Mouse (Mus musculus): ENCODE measurements around the gene Piezo1. TPM values are rescaled to one million over a fixed set of nuclear protein-coding genes. Genes with fewer than 3 reads are reported as not detected.
A peak's percentile ranks its signal among the peaks of the same experiment; 100 is the strongest.

The Piezo1 gene
- polyA plus RNA-seq (2015; fragmentation: Nextera tagmentation; extraction: Ambion mirVana) = 2.1 and 5.1 TPM in 2 replicates

- WGBS = 23% methylated on average over 25 of the region's 56 CpGs
- Histone ChIP-seq H3K4me2 (peak within 1 kb of the TSS; percentile 91), H3K4me3 (replicated peaks) (peak within 1 kb of the TSS; percentile 54), H3K36me3 (no peaks in the 10 kb centered on the region), H3K27me3 (replicated peaks) (peaks cover 39% of the 10 kb centered on the region), H3K9ac (replicated peaks) (peak within 1 kb of the TSS; percentile 53), H3K27ac (replicated peaks) (peak within 1 kb of the TSS; percentile 41), H3K9me3 (replicated peaks) (no peaks in the 10 kb centered on the region), H3K4me1 (peaks cover 18% of the 10 kb centered on the region)
- ATAC-seq (ENCODE audit: low FRiP score) = peak; percentile 38; the same call in 1 of the 2 replicates
These were observed at the start of gene Piezo1 for GRCm38 (mm10) chr8:122551265-122552051. TSS of gene Piezo1 (minus strand) at chr8:122551329.

- Histone ChIP-seq H3K36me3 (no peaks in the 10 kb centered on the region), H3K9ac (replicated peaks) (no peak overlapping the region), H3K9me3 (replicated peaks) (no peaks in the 10 kb centered on the region), H3K4me2 (no peak overlapping the region), H3K4me3 (replicated peaks) (no peak overlapping the region), H3K4me1 (no peaks in the 10 kb centered on the region), H3K27me3 (replicated peaks) (no peaks in the 10 kb centered on the region), H3K27ac (replicated peaks) (no peak overlapping the region)
- WGBS = 85% methylated on average over 9 of the region's 9 CpGs
- no peak for ATAC-seq (ENCODE audit: low FRiP score)
These were observed 49.5 kb upstream of the Piezo1 start for GRCm38 (mm10) chr8:122600666-122601065.

- Histone ChIP-seq H3K9ac (replicated peaks) (no peak overlapping the region), H3K36me3 (no peaks in the 10 kb centered on the region), H3K9me3 (replicated peaks) (no peaks in the 10 kb centered on the region), H3K27me3 (replicated peaks) (no peaks in the 10 kb centered on the region), H3K4me1 (peaks cover 9% of the 10 kb centered on the region; the same call in 1 of the 2 replicates), H3K27ac (replicated peaks) (no peak overlapping the region), H3K4me2 (no peak overlapping the region), H3K4me3 (replicated peaks) (no peak overlapping the region)
- ATAC-seq (ENCODE audit: low FRiP score) = no peak
- WGBS = 59% methylated on average over 4 of the region's 4 CpGs
These were observed 44.9 kb upstream of the Piezo1 start for GRCm38 (mm10) chr8:122596031-122596430.

DNA sequence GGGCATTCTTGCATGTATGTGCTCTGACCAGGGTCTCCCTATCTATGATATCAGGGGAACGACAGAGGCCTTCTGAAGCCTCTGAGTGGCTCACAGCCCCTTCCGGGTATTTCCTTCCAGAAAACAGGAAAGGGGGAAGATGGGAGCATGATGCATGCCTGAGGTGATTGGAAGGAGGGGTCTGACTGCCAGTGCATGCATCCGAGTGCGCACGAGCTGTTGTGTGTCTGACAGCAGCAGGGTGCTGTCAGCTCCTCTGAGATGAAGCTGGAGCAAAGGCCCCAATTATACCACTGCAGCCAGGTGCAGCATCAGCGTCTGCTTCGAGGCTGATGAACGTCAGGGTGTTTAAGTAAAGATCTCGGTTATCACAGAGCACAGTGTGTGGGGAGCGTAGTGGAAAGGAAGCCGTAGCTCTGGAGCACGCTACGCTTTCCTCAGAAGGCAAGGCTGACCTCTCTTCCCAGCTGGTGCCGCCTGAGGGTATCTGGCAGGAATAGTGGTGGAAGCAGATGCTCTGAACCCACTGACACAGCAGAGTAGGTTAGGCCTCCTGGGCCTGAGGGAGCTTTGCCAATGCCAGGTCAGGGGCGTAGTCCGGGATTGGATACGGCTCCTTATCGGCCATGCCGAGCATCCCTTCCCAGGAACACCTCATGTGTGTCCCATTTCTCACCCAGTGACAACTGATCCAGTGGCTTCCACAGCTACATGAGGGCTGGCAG is 42.8 kb upstream of the Piezo1 start:
- Histone ChIP-seq H3K9ac (replicated peaks) (0 out of 2 replicates have a peak overlapping the region, but pooled peaks have one; percentile 2), H3K4me3 (replicated peaks) (no peak overlapping the region), H3K27me3 (replicated peaks) (no peaks in the 10 kb centered on the region), H3K4me2 (no peak overlapping the region), H3K4me1 (peaks cover 9% of the 10 kb centered on the region; the same call in 1 of the 2 replicates), H3K36me3 (no peaks in the 10 kb centered on the region), H3K9me3 (replicated peaks) (no peaks in the 10 kb centered on the region), H3K27ac (replicated peaks) (no peak overlapping the region)
- ATAC-seq (ENCODE audit: low FRiP score) = no peak
- WGBS = 61% methylated on average over 19 of the region's 19 CpGs

DNA sequence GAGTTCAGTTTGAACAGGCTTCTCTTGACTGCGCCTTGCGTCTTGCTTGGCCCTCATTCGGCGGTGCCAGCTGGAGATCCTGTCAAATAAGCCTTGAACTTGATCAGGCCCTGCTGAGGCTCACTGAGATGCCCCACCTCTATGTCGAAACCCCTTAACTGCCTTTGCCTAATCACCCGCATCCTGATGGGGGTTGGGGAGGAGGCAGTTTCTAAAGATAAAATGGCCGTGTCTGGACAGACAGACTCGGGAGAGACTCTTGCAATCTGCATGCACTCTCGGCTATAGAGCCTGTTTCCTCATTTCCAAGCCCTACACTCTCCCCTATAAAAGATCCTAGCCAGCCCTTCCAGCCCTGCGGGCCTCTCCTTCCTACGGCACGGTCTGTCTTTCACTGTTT is 42.1 kb upstream of the Piezo1 start:
- H3K9me3 ChIP-seq (replicated peaks) = no peaks in the 10 kb centered on the region
- H3K9ac ChIP-seq (replicated peaks) = no peak overlapping the region
- H3K27me3 ChIP-seq (replicated peaks) = no peaks in the 10 kb centered on the region
- no peak for ATAC-seq (ENCODE audit: low FRiP score)
- WGBS = 53% methylated on average over 12 of the region's 12 CpGs
- no peak overlapping the region for H3K27ac ChIP-seq (replicated peaks)
- H3K36me3 ChIP-seq = no peaks in the 10 kb centered on the region
- no peak overlapping the region for H3K4me3 ChIP-seq (replicated peaks)
- peaks cover 9% of the 10 kb centered on the region; the same call in 1 of the 2 replicates for H3K4me1 ChIP-seq
- H3K4me2 ChIP-seq = no peak overlapping the region

GRCm38 (mm10) chr8:122586749-122587148 is 35.6 kb upstream of the Piezo1 start:
- Histone ChIP-seq H3K9ac (replicated peaks) (no peak overlapping the region), H3K4me2 (no peak overlapping the region), H3K9me3 (replicated peaks) (no peaks in the 10 kb centered on the region), H3K27me3 (replicated peaks) (0 out of 2 replicates have a peak, but pooled peaks cover 2% of the 10 kb centered on the region), H3K4me3 (replicated peaks) (no peak overlapping the region), H3K27ac (replicated peaks) (no peak overlapping the region), H3K36me3 (no peaks in the 10 kb centered on the region), H3K4me1 (peaks cover 10% of the 10 kb centered on the region; the same call in 1 of the 2 replicates)
- 82% methylated on average over 10 of the region's 10 CpGs for WGBS
- ATAC-seq (ENCODE audit: low FRiP score) = no peak

DNA sequence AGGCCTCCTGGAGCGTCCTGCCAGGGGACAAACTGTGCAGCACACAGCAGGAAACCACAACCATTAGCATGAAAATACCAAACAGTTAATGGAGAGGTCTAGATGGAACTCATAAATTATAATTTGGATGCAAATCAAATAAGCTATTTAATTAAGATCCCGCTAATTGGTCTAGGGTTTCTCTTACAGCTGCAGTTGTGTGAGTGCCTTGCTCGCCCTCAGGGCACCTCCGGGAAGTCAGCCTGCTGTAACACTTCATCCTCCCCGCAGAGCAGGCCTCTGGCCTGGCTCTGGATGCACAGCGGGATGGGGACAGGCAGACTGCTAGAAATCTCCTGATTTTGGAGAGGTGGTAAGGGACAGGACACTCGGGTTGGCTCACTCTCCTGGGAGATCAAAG is 35.0 kb upstream of the Piezo1 start:
- WGBS = 28% methylated on average over 7 of the region's 7 CpGs
- Histone ChIP-seq H3K36me3 (no peaks in the 10 kb centered on the region), H3K4me2 (no peak overlapping the region), H3K9me3 (replicated peaks) (no peaks in the 10 kb centered on the region), H3K27me3 (replicated peaks) (0 out of 2 replicates have a peak, but pooled peaks cover 2% of the 10 kb centered on the region), H3K27ac (replicated peaks) (no peak overlapping the region), H3K4me1 (peaks cover 10% of the 10 kb centered on the region; the same call in 1 of the 2 replicates), H3K4me3 (replicated peaks) (no peak overlapping the region), H3K9ac (replicated peaks) (no peak overlapping the region)
- no peak for ATAC-seq (ENCODE audit: low FRiP score)

- Histone ChIP-seq H3K36me3 (no peaks in the 10 kb centered on the region), H3K4me1 (peaks cover 10% of the 10 kb centered on the region; the same call in 1 of the 2 replicates), H3K27me3 (replicated peaks) (0 out of 2 replicates have a peak, but pooled peaks cover 2% of the 10 kb centered on the region), H3K4me2 (no peak overlapping the region), H3K4me3 (replicated peaks) (no peak overlapping the region), H3K27ac (replicated peaks) (no peak overlapping the region), H3K9ac (replicated peaks) (no peak overlapping the region), H3K9me3 (replicated peaks) (no peaks in the 10 kb centered on the region)
- ATAC-seq (ENCODE audit: low FRiP score) = no peak
- 73% methylated on average over 14 of the region's 14 CpGs for WGBS
These were observed 34.3 kb upstream of the Piezo1 start for GRCm38 (mm10) chr8:122585411-122585891.

GRCm38 (mm10) chr8:122584981-122585380 is 33.9 kb upstream of the Piezo1 start:
- H3K4me1 ChIP-seq = peaks cover 10% of the 10 kb centered on the region; the same call in 1 of the 2 replicates
- 83% methylated on average over 9 of the region's 9 CpGs for WGBS

GRCm38 (mm10) chr8:122580926-122581325 is 29.8 kb upstream of the Piezo1 start:
- no peak overlapping the region for H3K4me3 ChIP-seq (replicated peaks)
- 0 out of 2 replicates have a peak, but pooled peaks cover 2% of the 10 kb centered on the region for H3K27me3 ChIP-seq (replicated peaks)
- WGBS = 67% methylated on average over 13 of the region's 15 CpGs
- H3K9me3 ChIP-seq (replicated peaks) = no peaks in the 10 kb centered on the region
- no peak overlapping the region for H3K4me2 ChIP-seq
- no peak overlapping the region for H3K9ac ChIP-seq (replicated peaks)
- no peak for ATAC-seq (ENCODE audit: low FRiP score)
- no peak overlapping the region for H3K27ac ChIP-seq (replicated peaks)
- no peaks in the 10 kb centered on the region for H3K36me3 ChIP-seq
- peaks cover 21% of the 10 kb centered on the region for H3K4me1 ChIP-seq

More at GRCm38 (mm10) chr8:122584981-122585380, 33.9 kb upstream of the Piezo1 start:
- no peak overlapping the region for H3K9ac ChIP-seq (replicated peaks)
- no peak overlapping the region for H3K4me3 ChIP-seq (replicated peaks)
- no peak overlapping the region for H3K27ac ChIP-seq (replicated peaks)
- 0 out of 2 replicates have a peak, but pooled peaks cover 2% of the 10 kb centered on the region for H3K27me3 ChIP-seq (replicated peaks)
- no peak for ATAC-seq (ENCODE audit: low FRiP score)
- H3K9me3 ChIP-seq (replicated peaks) = no peaks in the 10 kb centered on the region
- H3K36me3 ChIP-seq = no peaks in the 10 kb centered on the region
- H3K4me2 ChIP-seq = no peak overlapping the region

DNA sequence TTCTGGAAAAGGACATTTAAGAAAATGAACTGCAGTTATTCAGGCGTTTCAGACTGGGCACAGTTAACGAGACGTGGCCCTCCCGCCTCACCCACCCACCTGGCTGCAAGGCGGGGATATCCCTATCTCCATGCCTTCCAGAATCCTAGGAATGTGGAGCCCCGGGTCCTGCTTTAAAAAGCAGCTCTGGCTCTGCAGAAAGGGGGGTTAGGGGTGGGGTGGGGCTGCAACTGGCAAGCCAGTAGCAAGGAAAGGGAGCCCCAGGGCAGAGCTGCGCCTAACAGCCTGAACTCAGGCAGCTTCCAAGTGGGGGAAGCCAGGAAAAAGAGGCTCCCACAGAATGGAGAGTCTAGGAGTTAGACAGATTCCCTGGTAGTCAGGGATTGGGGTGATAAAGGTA is 28.1 kb upstream of the Piezo1 start:
- H3K36me3 ChIP-seq = no peaks in the 10 kb centered on the region
- 27% methylated on average over 7 of the region's 7 CpGs for WGBS
- no peak overlapping the region for H3K27ac ChIP-seq (replicated peaks)
- H3K9me3 ChIP-seq (replicated peaks) = no peaks in the 10 kb centered on the region
- no peak overlapping the region for H3K4me3 ChIP-seq (replicated peaks)
- ATAC-seq (ENCODE audit: low FRiP score) = no peak
- peaks cover 32% of the 10 kb centered on the region for H3K4me1 ChIP-seq
- no peak overlapping the region for H3K9ac ChIP-seq (replicated peaks)
- 0 out of 2 replicates have a peak, but pooled peaks cover 2% of the 10 kb centered on the region for H3K27me3 ChIP-seq (replicated peaks)
- no peak overlapping the region for H3K4me2 ChIP-seq
